Mouse (Mus musculus) kidney, adult 2 months (tissue): ENCODE measurements around the gene Atg16l2.

ENCODE experiments used
- CTCF ChIP-seq: fragments of 200-500 bp; conservative IDR thresholded peaks from 2 replicates; pipeline ENCODE4 v1.5.1; 2011; ENCODE audit warnings: low read depth, mild to moderate bottlenecking, control low read depth, low read length, moderate library complexity, mixed read lengths; ENCODE audit not compliant: insufficient read depth, insufficient read length
- POLR2A ChIP-seq: fragments of 200-500 bp; IDR thresholded peaks from one replicate; pipeline ENCODE4 v1.6.1; 2011; ENCODE audit warnings: low read depth, low read length, control low read depth

DNA sequence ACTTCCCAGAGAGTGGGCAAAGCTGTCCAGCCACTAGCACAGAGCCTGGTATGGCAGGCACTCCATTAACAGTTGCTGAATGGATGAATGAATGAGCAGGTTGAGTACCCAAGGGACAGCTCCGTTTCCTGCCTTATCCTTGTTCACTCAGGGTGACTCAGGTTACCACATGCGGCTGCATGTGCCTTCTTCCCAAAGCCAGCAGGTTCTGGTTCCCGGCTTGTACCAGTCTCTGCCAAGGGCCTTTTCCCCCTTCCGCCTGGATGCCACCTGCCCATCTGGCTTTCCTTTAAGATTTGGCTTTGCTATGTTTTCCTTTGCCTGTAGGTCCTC is 28.8 kb upstream of the Atg16l2 start:
- TF ChIP-seq POLR2A (no peak), CTCF (no peak)
